Mouse (Mus musculus) inflammation-experienced regulatory T-cells, adult 6 months (primary cell): ENCODE results near the gene Ndufv2. TPM values are rescaled to one million over a fixed set of nuclear protein-coding genes. Genes with fewer than 3 reads are reported as not detected.
A peak's percentile ranks its signal among the peaks of the same experiment; 100 is the strongest.

Experiments
- ATAC-seq: one replicate; pipeline ENCODE4 v1.8.0; 2017
- polyA plus RNA-seq, 3 experiments: library from polyadenylated mRNA; unstranded; fragments of 100-300 nt; shearing (Covaris generic); gene quantifications; one replicate each; pipeline ENCODE4 v1.2.1; 2017

Gene Ndufv2
- 100 to 1,000 TPM; 224 to 258 (median 256) TPM for polyA plus RNA-seq

DNA sequence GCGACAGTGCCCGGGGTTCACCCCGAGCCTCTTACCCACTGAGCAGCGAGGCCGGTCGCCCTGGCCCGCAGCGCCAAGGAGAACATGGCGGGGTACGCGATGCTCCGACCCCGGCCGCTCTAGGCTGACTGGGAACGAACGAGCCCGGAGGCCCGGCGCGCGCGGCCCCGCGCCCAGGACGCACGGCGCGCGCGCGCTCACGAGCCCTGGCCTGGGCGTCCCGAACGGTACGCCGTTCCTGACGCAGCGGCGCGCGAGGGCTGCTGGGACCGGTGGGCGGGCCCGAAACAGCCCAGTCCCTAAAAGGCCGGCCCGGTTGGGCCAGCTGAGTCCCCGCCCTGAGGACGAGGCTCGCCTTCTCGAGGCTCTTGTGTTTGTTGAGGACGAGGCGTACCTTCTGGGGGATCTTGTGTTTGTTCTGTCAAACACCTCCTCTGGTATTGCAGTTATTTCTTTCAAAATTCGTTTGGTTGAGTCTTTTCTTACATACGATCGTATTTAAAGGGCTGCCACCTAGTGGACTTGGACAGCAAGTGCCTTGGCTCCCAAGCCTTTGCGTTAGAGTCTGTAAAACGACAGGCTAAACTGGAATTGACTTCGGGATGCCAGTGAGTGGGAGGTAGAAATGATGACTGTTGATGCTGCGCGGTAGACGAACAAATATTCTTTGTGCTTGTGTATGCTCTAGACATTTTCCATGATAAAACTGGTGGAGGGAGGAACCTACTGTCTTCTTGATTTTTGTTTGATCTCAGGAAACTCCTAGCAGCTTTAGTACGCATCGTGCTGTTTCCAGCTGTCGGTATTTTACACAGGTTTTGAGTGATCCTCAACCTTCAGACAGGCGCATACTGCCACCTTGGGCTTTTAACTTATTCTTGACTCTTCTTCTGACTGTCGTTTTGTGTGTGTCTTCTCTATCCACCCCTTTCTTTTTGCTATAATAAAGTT lies at the start of gene Ndufv2:
Gene Ndufv2 (minus strand): TSS at position 180 of the 951 bp plus-strand sequence.
- peak; percentile 85 for ATAC-seq

DNA sequence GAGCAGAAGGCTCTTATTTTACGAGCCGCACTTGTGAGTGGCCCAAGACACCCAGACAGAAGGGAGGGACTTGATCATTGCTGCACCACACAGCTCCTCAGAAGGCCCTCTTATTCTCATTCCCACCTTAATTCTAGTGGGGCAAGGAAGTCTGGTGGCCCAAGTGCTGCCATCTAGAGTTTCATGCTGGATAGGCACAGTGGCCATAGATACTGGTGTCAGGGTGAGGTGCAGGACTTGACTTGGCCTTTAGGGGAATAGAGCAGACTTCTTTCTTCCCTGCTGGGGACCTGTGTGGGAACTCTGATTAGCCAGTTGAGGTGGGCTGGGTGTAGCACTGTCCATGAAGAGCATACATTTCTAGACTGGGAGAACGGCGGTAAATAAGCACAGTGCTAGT lies 29.9 kb upstream of the Ndufv2 start:
- ATAC-seq, result peak; percentile 63

DNA sequence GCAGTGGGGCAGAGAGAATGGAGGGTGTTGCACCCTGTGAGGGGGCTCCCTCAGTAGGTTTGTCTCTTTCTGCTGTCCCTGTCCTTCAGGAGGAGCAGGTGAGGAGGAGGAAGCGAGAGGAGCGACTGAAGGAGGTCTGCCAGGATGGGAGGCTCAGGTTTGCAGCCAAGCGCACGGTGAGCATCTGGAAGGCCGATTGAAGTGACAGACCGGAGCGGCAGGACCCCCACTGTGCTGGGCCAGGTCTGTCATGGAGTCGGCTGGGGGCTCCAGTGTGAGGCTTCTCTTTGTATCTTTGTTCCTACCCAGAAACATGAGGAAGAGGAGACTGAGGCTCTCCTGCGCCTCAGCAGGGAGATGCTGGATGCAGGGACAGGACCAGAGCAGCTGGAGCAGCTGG lies 29.0 kb upstream of the Ndufv2 start:
- no peak for ATAC-seq

DNA sequence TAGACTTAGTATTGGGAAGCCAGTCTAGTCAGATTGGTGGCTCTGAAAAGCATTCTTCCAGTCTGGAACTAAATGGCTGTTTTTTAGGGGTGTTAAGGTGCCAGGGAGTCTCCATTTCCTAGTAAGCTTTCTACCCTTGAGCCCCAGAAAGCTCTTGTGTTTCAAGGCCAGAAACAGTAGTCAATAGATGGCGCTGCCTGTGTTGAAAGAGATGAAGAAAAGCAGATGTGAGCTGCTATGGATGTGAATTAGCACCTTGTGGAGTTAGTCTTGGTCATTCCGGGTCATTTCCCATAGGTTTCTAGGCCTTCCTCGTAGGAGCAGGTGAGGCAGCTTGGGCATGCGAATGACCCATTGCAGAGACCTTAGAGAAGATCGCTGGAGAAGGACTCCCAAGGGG lies 23.9 kb upstream of the Ndufv2 start:
- no peak for ATAC-seq

DNA sequence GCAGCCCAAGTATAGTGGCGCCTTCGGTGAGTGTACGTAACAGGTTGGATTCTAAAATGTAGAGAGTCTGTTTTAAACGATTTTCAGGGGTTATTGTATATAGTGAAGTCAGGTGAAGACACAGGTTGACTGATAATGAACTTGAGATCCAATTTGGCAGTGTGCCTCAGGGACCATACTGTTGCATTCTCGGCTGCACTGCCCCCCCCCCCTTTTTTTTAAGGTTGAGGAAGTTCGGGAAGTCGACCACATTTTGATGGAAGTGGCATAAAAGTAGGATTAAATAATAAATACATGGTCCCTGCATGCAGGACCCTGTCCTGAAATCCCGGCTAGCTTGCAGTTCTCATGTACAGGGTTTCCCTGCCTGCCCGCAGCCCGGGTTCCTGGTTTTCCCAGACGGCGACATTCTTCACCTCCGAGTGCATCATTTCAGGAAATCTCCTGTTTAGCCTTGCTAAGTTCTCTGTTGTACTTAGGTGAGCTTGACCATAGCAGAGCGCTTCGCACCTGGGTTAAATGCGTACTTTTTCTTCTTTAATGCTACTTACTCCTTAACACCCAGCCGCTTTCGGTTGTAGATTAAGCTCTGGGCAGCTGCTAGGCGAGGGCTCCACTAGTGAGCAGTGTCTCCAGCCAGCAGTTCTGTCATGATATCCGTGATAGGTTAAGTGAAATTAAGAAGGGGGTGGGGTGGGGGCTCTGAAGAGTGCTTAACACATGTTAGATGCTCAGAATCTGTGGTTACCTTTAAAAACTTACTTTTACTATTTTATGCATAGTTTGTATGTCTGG lies 22.7 kb upstream of the Ndufv2 start:
- no peak for ATAC-seq

DNA sequence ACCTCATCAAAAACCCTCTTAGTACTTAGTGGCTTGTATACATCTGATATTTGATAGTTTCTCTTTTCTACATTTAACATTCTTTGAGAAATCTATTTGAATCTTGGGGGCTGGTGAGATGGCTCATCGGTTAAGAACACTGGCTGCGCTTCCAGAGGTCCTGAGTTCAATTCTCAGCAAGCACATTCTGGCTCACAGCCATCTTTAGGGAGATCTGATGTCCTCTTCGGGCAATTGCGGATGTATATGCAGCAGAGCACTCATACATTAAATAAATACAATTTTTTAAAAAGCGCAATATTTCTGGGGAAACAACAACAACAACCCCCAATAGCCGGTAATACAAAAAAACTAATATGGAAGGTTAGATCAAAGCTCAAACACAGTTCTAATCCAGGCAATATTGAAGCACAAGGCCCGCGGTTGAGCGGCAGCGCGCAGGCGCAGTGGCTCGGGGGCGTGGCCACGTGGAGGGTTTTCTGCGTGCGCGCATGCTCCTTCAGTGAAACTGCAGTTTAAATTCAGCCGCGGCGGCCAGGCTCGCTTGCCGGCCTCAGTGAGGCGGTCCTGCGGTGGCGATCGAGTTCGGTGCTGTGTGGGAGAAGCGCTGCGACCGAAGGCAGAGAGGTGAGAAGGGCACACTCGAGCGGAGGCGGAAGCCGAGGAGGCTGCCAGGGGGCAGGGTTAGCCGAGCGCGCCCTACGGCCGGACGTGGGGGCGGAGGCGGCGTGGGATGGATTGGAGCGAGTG lies 21.9 kb upstream of the Ndufv2 start, which contains the start of gene Ddx11:
Gene Ddx11 (plus strand): TSS at position 455 of the 750 bp plus-strand sequence.
- ATAC-seq, result peak; percentile 97

DNA sequence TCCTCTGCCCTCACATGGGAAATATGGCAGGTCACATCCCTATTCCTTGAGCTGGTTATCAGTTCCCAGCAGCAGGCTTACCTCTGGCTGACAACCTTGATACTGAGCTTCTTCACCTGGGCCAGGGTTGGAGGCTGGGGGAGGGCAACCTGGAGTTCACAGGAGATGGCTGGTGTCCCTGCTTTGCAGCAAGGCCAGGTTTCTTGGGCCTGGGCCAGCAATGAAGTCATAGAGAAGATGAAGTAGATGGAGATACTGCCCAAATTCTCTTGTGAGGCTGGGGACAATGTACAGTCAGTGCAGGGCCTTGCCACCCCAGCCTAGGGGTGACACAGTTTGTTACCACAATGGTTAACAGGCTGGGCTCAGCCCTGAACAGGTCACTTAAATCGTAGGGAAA lies 19.3 kb upstream of the Ndufv2 start:
- ATAC-seq, result no peak

DNA sequence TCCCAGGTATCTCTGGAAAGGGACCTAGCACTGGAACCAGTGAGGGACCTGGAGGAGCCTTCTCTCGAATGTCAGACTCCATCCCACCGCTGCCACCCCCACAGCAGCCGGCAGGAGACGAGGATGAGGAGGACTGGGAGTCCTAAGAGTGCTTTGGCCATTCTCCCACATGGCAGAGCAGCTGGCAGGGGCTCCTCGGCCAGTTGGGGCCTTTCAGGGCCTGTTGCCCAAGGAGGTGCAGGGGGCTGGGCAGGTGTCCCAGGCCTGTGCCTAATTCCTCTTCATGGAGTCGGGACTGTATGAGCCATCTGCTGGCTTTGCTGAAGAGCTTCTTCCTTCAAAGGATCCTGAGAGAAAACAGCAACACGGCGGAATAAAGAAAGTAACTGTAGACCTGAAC lies 17.6 kb upstream of the Ndufv2 start:
- no peak for ATAC-seq

DNA sequence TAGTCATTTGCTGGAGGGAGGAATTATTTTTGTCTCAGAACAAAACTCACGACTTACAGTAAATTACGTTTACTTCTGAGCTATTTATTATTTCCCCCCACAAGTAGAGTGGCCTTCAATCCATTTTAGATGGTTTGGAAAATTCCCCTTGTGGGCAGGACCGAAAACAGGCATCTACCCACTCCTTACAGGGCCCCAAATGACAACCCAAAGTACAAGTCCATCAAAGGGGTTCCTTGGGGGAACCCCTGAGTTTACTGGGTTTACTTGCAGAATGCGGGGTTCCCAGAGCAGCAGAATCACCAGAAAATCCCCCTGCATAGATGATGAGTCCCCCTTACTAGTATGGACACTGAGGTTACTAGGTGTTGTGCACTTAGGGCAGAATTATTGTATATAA lies 10.8 kb upstream of the Ndufv2 start:
- ATAC-seq, result peak; percentile 16

DNA sequence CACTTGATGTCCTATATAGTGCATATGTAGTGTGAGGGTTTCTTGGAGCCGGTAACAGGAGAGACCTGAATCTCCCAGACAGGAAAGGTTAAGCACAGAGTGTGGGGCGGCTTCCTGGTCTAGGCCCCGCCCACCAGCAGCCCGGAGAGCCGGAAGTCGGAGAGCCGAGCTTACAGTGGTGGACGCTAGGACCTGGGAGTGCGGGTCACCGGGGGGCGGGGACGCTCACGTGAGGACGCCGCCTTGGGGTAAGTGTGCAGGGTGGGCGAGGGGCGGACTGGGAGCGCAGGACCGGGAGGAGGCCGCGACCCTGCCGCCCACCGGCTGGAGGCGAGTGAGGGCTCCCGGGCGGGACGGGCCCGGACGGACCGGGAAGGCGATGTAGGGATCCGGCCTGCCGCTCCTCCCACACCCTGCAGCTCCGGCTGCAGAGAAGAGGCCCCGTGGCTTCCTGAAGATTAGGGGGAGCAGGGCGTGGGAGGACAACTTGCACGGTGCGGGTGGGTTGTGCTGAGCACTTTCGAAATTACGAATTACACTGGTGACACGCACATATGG lies 10.1 kb upstream of the Ndufv2 start, which contains the start of gene Washc1:
Gene Washc1 (plus strand): TSS at position 144 of the 558 bp plus-strand sequence.
- peak; percentile 88 for ATAC-seq

DNA sequence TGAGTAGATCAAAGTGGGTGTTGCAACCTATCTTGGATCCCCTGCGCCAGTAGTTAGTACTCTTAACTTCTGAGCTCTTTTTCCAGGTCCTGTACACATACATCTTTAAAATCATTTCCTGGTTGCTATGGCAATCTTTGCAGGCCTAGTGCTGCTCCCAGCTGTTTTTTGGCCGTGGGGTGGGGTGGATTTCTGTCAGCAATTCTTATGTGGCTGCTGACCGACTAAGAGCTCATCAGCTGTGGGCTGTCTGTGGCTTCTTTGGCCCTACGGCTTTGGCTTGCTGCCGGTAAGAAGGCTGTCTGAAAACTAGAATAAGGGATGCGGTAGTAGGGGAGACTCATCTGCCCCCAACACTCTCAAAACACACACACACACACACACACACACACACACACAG lies 9.4 kb upstream of the Ndufv2 start:
- no peak for ATAC-seq

DNA sequence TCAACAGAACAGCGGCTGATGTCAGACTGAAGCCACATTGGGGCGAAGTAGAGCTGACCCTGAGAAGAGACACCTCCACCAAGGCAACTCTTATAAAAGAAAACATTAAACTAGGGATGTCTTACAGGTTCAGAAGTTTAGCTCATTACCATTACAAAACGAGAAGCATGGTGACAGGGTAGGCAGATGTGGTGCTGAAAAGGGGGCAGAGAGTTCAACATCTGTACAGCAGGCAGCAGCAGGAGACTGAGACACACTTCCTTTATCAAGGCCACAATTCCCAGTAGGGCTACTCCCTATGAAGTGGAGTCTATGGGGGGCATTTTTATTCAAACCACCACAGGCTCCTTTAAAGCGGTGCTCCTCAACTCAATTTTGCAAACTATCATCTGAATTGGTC lies 6.8 kb upstream of the Ndufv2 start:
- ATAC-seq, result no peak

DNA sequence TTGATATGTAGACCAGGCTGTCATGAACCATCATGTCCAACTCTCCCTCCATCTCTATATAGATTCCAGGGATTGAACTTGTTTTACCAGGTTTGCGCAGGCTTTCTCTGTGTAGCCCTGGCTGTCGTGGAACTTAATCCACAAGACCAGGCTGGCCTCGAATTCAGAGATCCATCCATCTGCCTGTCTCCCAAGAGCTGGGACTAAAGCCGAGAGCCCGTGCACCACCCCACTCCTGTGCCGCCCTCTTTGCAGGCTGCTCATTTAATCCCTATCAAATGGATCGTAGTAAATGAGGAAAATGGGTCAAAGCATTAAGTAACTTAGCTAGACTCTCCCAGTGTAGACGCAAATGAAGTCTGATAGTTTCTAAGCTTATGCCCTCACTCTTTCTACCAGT lies 6.1 kb upstream of the Ndufv2 start:
- no peak for ATAC-seq

DNA sequence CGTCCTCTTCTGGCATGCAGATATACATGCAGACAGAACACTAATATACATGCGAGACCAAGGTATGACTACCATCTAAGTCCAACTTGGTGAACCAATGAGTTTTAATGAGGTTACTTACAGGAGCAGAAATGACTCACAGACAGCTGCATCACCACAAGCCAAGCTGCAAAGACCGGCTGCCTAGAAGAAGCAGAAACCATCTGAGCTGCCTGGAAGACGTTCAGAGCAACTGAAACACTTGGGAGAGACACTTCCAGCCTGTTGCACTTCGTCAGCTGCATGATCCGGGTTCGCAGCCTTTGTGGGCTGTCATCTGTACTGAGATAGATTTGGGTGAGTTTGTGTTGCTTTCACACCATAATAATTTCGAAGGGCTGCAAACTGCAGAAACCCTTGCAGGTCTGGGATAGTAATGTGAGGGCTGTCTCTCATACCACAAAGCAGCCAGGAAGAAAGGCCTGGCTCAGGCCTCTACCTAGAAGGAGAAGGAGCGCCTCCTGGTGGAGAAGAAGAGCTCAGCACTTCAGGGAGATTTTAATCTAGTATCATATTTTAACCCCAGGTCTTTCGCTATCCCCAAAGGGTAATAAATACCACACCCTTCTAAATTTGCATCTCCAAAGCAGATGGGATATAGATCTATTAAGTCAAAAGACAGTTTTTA lies 5.4 kb upstream of the Ndufv2 start:
- ATAC-seq, result peak; percentile 34

DNA sequence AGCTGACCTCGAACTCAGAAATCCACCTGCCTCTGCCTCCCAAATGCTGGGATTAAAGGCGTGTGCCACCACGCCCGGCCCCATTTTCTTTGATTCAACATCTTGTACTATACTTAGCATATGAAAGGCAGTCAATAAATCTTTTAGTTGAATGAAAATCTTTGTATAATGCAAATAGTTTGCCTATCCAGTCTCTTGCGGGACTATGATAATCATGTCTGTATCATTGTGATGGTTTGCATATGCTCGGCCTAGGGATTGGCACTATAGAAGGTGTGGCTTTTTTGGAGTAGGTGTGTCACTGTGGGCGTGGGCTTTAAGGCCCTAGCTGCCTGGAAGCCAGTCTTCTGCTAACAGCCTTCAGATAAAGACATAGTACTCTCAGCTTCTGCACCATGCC lies 2.7 kb upstream of the Ndufv2 start:
- ATAC-seq, result no peak

DNA sequence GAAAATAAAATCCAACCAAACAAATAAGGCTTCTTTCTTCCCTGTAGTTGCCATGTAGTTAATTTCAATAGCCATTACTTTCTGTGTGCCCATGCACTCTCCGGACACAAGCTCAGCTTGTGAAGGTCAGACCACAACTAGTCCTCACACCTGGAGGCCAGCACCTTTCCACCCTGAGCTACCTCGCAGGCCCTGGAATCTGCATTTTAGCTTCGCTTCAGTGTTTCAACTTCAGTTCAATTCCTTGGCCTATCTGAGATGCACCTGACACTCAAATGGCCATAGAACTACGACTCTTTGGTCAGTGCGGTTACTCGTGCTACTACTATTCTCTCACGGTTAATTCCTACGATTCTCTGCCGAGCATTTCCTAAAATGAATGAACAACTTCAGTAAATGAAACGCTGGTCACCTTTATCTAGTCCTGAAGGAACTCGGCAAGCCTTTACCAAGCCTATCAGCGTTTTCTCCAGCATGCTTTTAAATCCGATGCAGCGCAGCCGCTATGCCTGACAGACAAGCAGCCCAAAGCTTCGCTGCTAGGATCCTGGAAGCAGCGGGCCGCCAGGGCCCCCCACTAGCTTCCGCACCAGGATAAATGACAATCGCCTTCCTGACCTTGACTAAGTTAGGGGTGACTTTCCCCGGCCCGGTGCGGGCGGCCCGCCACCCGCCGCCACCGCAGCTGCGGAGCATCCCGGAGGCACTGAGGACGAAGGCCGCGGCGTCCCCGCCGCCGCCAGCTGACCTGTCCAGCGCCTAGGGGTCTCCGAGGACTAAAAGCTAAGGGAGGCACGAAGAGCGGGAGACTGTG lies 586 bp downstream of the Ndufv2 start:
- ATAC-seq, result peak; percentile 18

DNA sequence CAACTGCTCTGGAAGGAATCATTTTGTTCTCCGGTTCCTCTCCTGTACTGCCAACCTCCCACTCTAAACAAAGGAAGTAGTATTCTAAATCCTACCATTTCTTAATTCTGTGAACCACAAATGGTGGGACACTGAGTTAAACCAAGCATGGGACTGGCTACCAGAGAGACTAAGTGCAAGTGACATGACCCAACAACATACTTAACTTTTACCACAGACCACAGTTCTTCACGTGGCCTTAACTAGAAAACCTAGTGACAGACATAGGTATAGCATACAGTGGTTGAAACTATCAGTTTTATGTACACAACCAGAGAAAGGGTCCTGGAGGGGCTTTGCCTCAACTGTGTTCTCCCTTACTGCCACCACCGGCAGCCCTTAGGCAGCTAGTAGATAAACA lies 8.7 kb downstream of the Ndufv2 start:
- ATAC-seq, result peak; percentile 32

DNA sequence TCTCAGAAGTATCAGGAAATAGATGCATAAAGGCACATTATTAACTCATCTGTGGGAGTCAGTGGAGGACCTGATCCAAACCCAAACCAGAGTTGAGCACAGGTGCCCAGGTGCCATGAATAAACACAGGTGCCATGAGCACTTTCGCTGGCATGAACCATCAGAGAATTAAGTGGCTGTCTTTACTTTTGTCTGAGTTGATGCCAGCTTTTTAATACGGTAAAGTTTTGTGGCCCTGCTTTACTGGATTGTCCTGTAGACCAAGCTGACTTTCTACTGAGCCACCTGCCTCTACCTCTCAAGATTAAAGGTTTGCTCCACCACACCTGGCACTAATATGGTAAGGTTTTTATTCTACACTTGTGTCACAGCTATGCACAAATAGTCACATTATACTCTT lies 9.3 kb downstream of the Ndufv2 start:
- ATAC-seq, result no peak

DNA sequence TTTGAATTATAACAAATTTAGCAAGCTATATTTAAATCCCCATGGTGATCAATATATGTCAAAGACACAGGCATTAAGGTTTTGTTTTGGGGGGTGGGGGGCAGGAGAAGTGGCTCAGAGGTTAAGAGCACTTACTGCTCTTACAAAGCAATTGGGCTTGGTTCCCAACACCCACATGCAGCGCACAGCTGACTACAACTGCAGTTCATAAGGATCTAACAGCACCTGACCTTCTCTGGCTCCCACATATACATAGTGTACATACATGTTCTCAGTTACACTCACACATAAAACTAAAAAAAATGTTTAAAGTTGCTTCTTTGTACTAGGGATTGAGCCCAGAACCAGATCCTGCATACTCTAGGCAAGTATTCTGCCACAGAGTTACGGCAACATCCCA lies 10.0 kb downstream of the Ndufv2 start:
- ATAC-seq, result no peak

DNA sequence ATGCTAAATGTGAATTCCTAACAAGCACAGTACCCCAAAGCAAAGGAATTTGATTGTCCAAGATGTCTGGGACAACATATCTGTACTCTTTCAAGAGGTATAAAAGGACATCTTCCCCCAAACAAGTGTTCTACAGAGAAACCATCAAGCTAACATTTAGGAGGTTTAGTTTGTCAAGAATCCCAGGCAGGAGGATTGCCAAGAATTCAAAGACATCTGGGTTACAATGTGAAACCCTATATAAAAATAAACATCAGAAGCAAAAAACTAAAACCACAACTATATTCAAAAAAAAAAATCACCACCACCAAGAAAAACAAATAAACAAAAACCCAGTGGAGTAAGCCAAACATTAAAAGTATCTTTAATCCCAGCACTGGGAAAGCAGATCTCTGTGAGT lies 11.1 kb downstream of the Ndufv2 start:
- ATAC-seq, result no peak

DNA sequence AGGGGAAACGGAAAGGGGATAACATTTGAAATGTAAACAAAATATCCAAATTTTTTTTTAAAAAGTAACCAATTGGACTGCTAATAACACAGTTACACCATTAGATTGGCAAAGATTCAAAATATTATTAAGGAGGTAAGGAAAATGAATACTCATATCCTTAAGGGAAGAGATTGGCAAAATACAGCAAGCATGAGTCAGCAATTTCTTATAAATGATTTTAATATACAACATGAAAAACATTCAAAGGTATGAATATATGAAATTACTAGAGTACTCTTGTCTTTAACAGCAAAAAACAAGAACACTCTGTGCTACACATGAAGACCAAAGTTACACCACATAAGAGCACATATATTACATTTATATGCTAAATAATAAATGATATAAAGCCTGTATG lies 16.3 kb downstream of the Ndufv2 start:
- no peak for ATAC-seq
